Mouse (Mus musculus): ENCODE measurements around the gene Nkx2-5. TPM values are rescaled to one million over a fixed set of nuclear protein-coding genes. Genes with fewer than 3 reads are reported as not detected.

Nkx2-5 gene
- total and polyA plus RNA-seq, 3 experiments: not detected

GRCm38 (mm10) chr17:26874542-26874941, 29.7 kb upstream of the Nkx2-5 start:
- Histone ChIP-seq H3K4me3 (ENCODE audit: control insufficient read depth in 1 of 2, insufficient read depth in 1 of 2, low read depth in 2 of 2, low read length in 2 of 2) (no peak overlapping the region), H3K9me3 (replicated peaks; ENCODE audit: insufficient read depth, low read length) (no peaks in the 10 kb centered on the region), H3K27ac (ENCODE audit: control insufficient read depth, low read depth, low read length) (no peak overlapping the region), H3K4me1 (ENCODE audit: control insufficient read depth in 1 of 2, insufficient read depth in 2 of 2, low read length in 2 of 2) (no peaks in the 10 kb centered on the region), H3K36me3 (ENCODE audit: control insufficient read depth in 1 of 2, insufficient read depth in 2 of 2, low read length in 2 of 2) (no peaks in the 10 kb centered on the region), H3K79me2 (ENCODE audit: control insufficient read depth, insufficient read depth, low read length, poor library complexity) (no peaks in the 10 kb centered on the region), H3K9ac (ENCODE audit: control insufficient read depth, low read depth, low read length, poor library complexity, severe bottlenecking) (no peak overlapping the region), H3K27me3 (ENCODE audit: control insufficient read depth in 1 of 2, insufficient read depth in 2 of 2, low read length in 2 of 2) (no peaks in the 10 kb centered on the region)
- DNase-seq (ENCODE audit: low read depth, low spot score): no peak
- TF ChIP-seq ELF1 (IDR thresholded peaks at IDR 0.05; ENCODE audit: low read depth, low read length) (no peak), USF1 (IDR thresholded peaks at IDR 0.05; ENCODE audit: low read depth, low read length) (no peak), NRF1 (IDR thresholded peaks at IDR 0.05; ENCODE audit: insufficient read depth, low read depth, low read length, poor library complexity, severe bottlenecking) (no peak), CHD2 (IDR thresholded peaks at IDR 0.05; ENCODE audit: low read length) (no peak), POLR2AphosphoS5 (IDR thresholded peaks at IDR 0.05; ENCODE audit: borderline replicate concordance, low read depth, low read length) (no peak), TBP (IDR thresholded peaks at IDR 0.05; ENCODE audit: low read depth, low read length) (no peak), MAX (IDR thresholded peaks at IDR 0.05; ENCODE audit: low read length) (no peak), GATA1 (IDR thresholded peaks at IDR 0.05; ENCODE audit: low read depth, low read length) (no peak), KAT2A (conservative IDR thresholded peaks at IDR 0.05; ENCODE audit: low read depth, low read length) (no peak), ZMIZ1 (IDR thresholded peaks at IDR 0.05; ENCODE audit: low read depth, low read length) (no peak), EP300 (IDR thresholded peaks at IDR 0.05; ENCODE audit: low read depth in 1 of 2, low read length in 2 of 2) (no peak), E2F4 (IDR thresholded peaks at IDR 0.05; ENCODE audit: borderline replicate concordance, low read depth, low read length) (no peak), CHD1 (IDR thresholded peaks at IDR 0.05; ENCODE audit: low read depth, low read length) (no peak)

GRCm38 (mm10) chr17:26873502-26873901, 28.7 kb upstream of the Nkx2-5 start:
- no peak overlapping the region for H3K4me3 ChIP-seq (ENCODE audit: control insufficient read depth in 1 of 2, insufficient read depth in 1 of 2, low read depth in 2 of 2, low read length in 2 of 2)
- TF ChIP-seq MYC (IDR thresholded peaks at IDR 0.05; ENCODE audit: low read depth, low read length): no peak
- TF ChIP-seq MXI1 (IDR thresholded peaks at IDR 0.05; ENCODE audit: low read depth, low read length): no peak
- TF ChIP-seq HCFC1 (IDR thresholded peaks at IDR 0.05; ENCODE audit: low read depth, low read length): no peak
- TF ChIP-seq ZKSCAN1 (IDR thresholded peaks at IDR 0.05; ENCODE audit: low read depth, low read length): no peak
- no peak for TF ChIP-seq RAD21 (IDR thresholded peaks at IDR 0.05; ENCODE audit: low read depth, low read length)
- TF ChIP-seq ZMIZ1 (IDR thresholded peaks at IDR 0.05; ENCODE audit: low read depth, low read length): no peak
- TF ChIP-seq CTCF (IDR thresholded peaks at IDR 0.05 in 2 of 3, conservative IDR thresholded peaks at IDR 0.05 in 1 of 3; ENCODE audit: control insufficient read depth in 1 of 3, insufficient read depth in 1 of 3, low read depth in 2 of 3, low read length in 3 of 3, poor library complexity in 1 of 3, severe bottlenecking in 1 of 3): no peak
- TF ChIP-seq GATA1 (IDR thresholded peaks at IDR 0.05; ENCODE audit: low read depth, low read length): no peak
- TF ChIP-seq RCOR1 (IDR thresholded peaks at IDR 0.05; ENCODE audit: low read depth, low read length): no peak
- no peak for TF ChIP-seq ELF1 (IDR thresholded peaks at IDR 0.05; ENCODE audit: low read depth, low read length)
- TF ChIP-seq USF1 (IDR thresholded peaks at IDR 0.05; ENCODE audit: low read depth, low read length): no peak
- TF ChIP-seq MAZ (IDR thresholded peaks at IDR 0.05; ENCODE audit: low read depth, low read length): no peak
- no peak for TF ChIP-seq MEF2A (IDR thresholded peaks at IDR 0.05; ENCODE audit: extremely low read depth, insufficient replicate concordance, low read depth, low read length, poor library complexity, severe bottlenecking)
- no peak for TF ChIP-seq GABPA (IDR thresholded peaks at IDR 0.05; ENCODE audit: low read depth, low read length)
- no peak for DNase-seq (ENCODE audit: low read depth, low spot score)
- no peaks in the 10 kb centered on the region for H3K79me2 ChIP-seq (ENCODE audit: control insufficient read depth, insufficient read depth, low read length, poor library complexity)
- H3K27ac ChIP-seq (ENCODE audit: control insufficient read depth, low read depth, low read length): no peak overlapping the region
- H3K36me3 ChIP-seq (ENCODE audit: control insufficient read depth in 1 of 2, insufficient read depth in 2 of 2, low read length in 2 of 2): no peaks in the 10 kb centered on the region
- no peak overlapping the region for H3K9ac ChIP-seq (ENCODE audit: control insufficient read depth, low read depth, low read length, poor library complexity, severe bottlenecking)
- H3K27me3 ChIP-seq (ENCODE audit: control insufficient read depth in 1 of 2, insufficient read depth in 2 of 2, low read length in 2 of 2): no peaks in the 10 kb centered on the region
- H3K4me1 ChIP-seq (ENCODE audit: control insufficient read depth in 1 of 2, insufficient read depth in 2 of 2, low read length in 2 of 2): no peaks in the 10 kb centered on the region
- no peaks in the 10 kb centered on the region for H3K9me3 ChIP-seq (replicated peaks; ENCODE audit: insufficient read depth, low read length)
